Mouse (Mus musculus) erythroblast, embryonic 14.5 days (primary cell): ENCODE results near the gene Cabcoco1.

Source experiments
- GATA1 ChIP-seq: IDR thresholded peaks from 2 replicates; pipeline ENCODE4 v1.6.1; 2012; ENCODE audit warnings: low read length, inconsistent platforms, mixed read lengths
- TAL1 ChIP-seq: IDR thresholded peaks from 3 replicates; pipeline ENCODE4 v1.6.1; 2012; ENCODE audit warnings: low read length, inconsistent platforms, mixed read lengths

GRCm38 (mm10) chr10:68435001-68435560, 106.6 kb downstream of the Cabcoco1 start:
- no peak for TF ChIP-seq GATA1
- TF ChIP-seq TAL1: no peak
